Mouse (Mus musculus): ENCODE data around the gene Kcnmb2. TPM values are rescaled to one million over a fixed set of nuclear protein-coding genes. Genes with fewer than 3 reads are reported as not detected.

The Kcnmb2 gene
- polyA plus RNA-seq, 1 experiment: not detected

DNA sequence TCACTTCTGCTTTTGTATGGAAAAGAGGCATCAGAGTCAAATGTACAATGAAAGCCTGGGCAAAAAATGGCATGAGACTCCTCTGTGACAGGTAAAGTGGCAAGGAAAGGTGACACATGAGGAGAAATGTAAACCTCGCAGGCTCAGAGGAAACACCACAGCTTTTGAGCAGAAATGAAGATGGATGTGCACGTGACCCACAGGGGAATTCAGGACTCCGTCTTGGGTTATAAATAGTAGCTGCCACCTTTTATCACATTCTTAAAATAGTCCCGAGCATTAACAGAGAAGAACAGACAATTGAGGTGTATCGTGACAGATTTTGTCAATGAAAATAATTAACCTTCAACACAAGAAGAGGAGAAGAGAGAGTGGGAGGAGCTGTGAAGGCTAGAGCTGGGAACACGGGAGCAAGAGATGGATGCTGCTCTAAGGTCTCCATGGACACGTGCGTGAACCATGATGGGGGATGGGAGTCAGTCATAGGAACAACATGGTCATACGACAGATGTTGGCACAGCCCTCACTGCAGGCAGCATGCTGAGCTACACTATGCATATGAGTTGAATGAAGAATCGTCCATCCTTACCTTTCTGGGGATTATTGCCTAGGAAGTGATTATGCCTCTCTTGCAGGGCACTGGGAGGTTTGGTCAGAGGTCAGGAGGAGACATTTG, 127.2 kb downstream of the Kcnmb2 start:
- no peak overlapping the region for H3K27ac ChIP-seq (ENCODE audit: control insufficient read depth, insufficient read depth, low read depth, low read length, poor library complexity)
- whole genome bisulfite sequencing: 71% methylated on average over 10 of the region's 10 CpGs

DNA sequence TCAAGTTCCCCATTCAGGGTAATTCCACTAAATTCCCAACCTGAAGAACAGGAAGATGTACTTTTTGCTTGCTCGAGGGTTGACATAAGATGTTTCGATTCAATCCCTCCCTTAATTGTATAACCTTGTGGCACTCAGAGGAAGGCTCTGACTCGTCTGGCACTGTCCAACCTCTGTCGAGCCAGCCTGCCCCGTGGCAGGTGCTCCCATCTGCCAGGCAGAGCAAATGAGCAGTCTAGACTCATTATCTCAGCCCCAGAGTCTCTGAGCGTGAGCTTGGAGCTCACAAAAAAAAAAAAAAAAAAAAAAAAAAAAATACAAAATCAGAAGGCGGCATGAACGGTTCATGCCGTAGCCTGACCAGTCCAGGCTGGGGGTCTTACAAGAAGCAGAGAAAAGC, 130.1 kb downstream of the Kcnmb2 start:
- TF ChIP-seq POLR2A (IDR thresholded peaks at IDR 0.05; ENCODE audit: borderline replicate concordance, control insufficient read depth, low read depth, low read length) (no peak), CTCF (IDR thresholded peaks at IDR 0.05; ENCODE audit: control insufficient read depth, insufficient read depth, low read length) (no peak)
- Histone ChIP-seq H3K4me1 (ENCODE audit: control insufficient read depth, insufficient read depth, low read length) (no peaks in the 10 kb centered on the region), H3K27ac (ENCODE audit: control insufficient read depth, insufficient read depth, low read depth, low read length, poor library complexity) (no peak overlapping the region), H3K4me3 (replicated peaks; ENCODE audit: control insufficient read depth, low read depth, low read length) (no peak overlapping the region)
- 74% methylated on average over 9 of the region's 9 CpGs for WGBS

More for the DNA sequence above, 127.2 kb downstream of the Kcnmb2 start:
- no peak overlapping the region for H3K4me3 ChIP-seq (replicated peaks; ENCODE audit: control insufficient read depth, low read depth, low read length)
- H3K4me1 ChIP-seq (ENCODE audit: control insufficient read depth, insufficient read depth, low read length): no peaks in the 10 kb centered on the region
- TF ChIP-seq CTCF (IDR thresholded peaks at IDR 0.05; ENCODE audit: control insufficient read depth, insufficient read depth, low read length) (no peak), POLR2A (IDR thresholded peaks at IDR 0.05; ENCODE audit: borderline replicate concordance, control insufficient read depth, low read depth, low read length) (no peak)

DNA sequence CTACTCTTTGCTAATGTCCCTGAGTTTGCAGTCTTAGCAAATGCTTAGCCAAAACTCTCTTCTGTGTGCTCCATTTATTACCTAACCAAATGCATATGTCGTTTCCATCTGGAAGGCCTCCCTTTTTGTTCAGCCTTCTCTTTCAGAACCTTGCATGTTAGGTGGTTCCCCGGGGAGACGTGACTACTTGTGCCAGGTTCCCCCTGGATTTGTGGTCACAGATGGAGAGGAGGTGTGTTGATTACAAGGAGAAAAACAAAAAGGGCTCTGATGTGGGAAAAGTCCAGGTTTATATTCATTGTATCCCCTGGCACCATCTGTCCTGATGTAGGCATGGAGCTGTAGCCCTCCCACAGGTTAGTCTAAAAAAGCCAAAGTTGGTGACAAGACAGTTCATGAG, 141.5 kb downstream of the Kcnmb2 start:
- no peaks in the 10 kb centered on the region for H3K4me1 ChIP-seq (ENCODE audit: control insufficient read depth, insufficient read depth, low read length)
- 77% methylated on average over 3 of the region's 3 CpGs for WGBS
- H3K4me3 ChIP-seq (replicated peaks; ENCODE audit: control insufficient read depth, low read depth, low read length): no peak overlapping the region
- TF ChIP-seq POLR2A (IDR thresholded peaks at IDR 0.05; ENCODE audit: borderline replicate concordance, control insufficient read depth, low read depth, low read length): no peak
- no peak for TF ChIP-seq CTCF (IDR thresholded peaks at IDR 0.05; ENCODE audit: control insufficient read depth, insufficient read depth, low read length)
- no peak overlapping the region for H3K27ac ChIP-seq (ENCODE audit: control insufficient read depth, insufficient read depth, low read depth, low read length, poor library complexity)

DNA sequence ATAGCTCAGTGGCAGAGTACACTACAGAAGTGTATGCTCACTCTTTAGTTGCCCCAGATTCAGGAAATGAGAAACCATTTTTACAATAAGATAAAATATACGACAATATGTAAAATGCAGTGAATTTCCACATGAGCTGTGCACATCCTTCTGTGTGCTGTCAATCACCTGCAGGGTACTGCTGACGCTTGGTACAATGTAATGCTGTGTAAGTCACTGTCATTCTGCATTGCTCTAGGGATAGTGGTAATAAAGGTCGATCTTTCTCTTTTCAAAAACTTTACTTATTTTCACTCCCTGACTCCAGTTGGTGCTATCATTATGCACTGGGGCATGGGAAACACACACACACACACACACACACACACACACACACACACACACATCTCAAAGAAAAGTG, 146.5 kb downstream of the Kcnmb2 start:
- TF ChIP-seq POLR2A (IDR thresholded peaks at IDR 0.05; ENCODE audit: borderline replicate concordance, control insufficient read depth, low read depth, low read length) (no peak), CTCF (IDR thresholded peaks at IDR 0.05; ENCODE audit: control insufficient read depth, insufficient read depth, low read length) (no peak)
- Histone ChIP-seq H3K27ac (ENCODE audit: control insufficient read depth, insufficient read depth, low read depth, low read length, poor library complexity) (no peak overlapping the region), H3K4me1 (ENCODE audit: control insufficient read depth, insufficient read depth, low read length) (no peaks in the 10 kb centered on the region), H3K4me3 (replicated peaks; ENCODE audit: control insufficient read depth, low read depth, low read length) (no peak overlapping the region)
- 81% methylated on average over 3 of the region's 3 CpGs for WGBS

DNA sequence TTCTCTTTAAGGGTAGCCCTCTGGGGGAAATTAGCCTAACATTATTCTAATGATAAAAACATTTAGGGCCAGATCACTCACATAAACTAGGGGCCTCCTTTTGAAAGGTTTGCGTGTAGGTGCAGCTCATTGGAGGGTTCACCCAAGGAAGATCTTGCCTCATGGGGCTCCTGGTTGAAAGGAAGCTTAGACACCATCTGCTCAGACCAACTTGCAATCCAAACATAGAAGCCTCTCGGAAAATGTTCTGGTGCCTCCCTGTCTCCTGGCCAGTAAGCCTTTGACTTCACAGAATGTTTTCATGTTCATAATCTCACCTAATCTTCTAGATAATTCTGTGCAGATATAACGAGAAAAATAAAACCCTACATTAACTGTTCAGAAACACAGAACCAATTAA, 150.3 kb downstream of the Kcnmb2 start:
- H3K27ac ChIP-seq (ENCODE audit: control insufficient read depth, insufficient read depth, low read depth, low read length, poor library complexity): no peak overlapping the region
- WGBS: 77% methylated on average over 3 of the region's 3 CpGs
- no peak for TF ChIP-seq POLR2A (IDR thresholded peaks at IDR 0.05; ENCODE audit: borderline replicate concordance, control insufficient read depth, low read depth, low read length)
- no peaks in the 10 kb centered on the region for H3K4me1 ChIP-seq (ENCODE audit: control insufficient read depth, insufficient read depth, low read length)
- H3K4me3 ChIP-seq (replicated peaks; ENCODE audit: control insufficient read depth, low read depth, low read length): no peak overlapping the region

DNA sequence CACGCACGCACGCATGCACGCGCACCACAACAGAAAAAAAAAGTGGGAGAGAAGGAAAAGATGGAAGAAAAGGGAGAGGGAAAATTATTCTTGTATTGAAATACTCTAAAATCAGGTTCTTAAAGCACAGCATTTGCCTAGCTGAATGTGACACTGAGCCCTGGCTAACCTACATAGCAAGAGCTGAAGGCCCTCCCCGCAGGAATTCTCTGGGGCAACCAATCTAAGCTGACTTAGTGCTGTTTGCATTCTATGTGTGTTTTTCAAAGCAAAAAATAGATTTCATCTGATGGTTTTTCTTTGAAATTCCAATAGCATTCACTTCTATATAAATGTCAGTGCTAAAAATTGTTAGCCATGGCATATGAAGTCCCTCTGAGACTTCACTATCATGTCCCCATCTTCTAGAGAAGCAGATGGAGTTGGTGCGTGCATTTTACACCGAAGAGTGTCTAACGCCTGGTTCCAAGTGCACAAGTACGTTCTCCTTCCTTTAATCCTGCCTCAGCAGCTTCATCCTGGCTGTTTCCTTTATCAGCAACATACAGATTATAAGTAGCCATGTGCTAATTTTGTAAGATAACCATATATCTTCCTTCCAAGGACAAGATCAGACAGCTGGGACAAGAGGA, 151.4 kb downstream of the Kcnmb2 start:
- H3K27ac ChIP-seq (ENCODE audit: control insufficient read depth, insufficient read depth, low read depth, low read length, poor library complexity): no peak overlapping the region
- WGBS: 88% methylated on average over 10 of the region's 10 CpGs
- no peaks in the 10 kb centered on the region for H3K4me1 ChIP-seq (ENCODE audit: control insufficient read depth, insufficient read depth, low read length)
- TF ChIP-seq CTCF (IDR thresholded peaks at IDR 0.05; ENCODE audit: control insufficient read depth, insufficient read depth, low read length): no peak
- TF ChIP-seq POLR2A (IDR thresholded peaks at IDR 0.05; ENCODE audit: borderline replicate concordance, control insufficient read depth, low read depth, low read length): no peak
- H3K4me3 ChIP-seq (replicated peaks; ENCODE audit: control insufficient read depth, low read depth, low read length): no peak overlapping the region

DNA sequence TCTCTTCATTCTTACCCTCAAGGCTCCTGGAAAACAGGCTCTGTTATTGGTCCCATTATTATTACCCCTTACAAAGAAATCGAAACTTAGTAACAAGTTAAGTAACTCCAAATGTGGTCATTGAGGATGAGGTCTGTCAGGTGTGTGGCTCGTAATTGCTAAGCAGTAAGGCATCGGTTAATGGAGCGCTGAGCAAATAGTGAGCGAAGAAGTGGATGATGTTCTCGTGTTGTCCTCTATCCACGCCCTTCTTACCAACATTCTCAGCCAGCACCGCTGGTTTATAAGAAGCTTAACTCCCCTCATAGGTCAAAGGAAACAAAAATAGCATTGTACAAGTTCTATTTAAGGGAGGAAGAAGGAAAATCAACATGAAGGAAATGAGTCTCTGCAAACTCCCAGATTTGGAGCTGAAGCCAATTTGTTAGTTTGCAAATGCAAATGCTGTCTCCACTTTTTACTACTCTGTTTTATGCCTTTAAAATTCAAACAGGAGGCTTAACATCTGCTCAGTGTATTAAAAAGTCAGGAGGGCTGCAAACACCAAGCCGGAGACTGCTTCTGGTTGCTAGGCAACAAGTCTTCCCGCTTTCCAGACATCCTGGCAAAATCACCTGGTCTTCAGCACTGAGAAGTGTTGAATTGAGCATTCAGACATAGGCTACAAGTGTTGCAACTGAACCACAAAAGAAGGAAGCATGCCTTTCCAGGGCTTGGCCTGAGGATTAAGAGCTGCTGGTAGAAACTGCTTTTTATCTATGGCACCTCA, 157.8 kb downstream of the Kcnmb2 start:
- 80% methylated on average over 10 of the region's 10 CpGs for WGBS
- Histone ChIP-seq H3K4me1 (ENCODE audit: control insufficient read depth, insufficient read depth, low read length) (no peaks in the 10 kb centered on the region), H3K27ac (ENCODE audit: control insufficient read depth, insufficient read depth, low read depth, low read length, poor library complexity) (no peak overlapping the region), H3K4me3 (replicated peaks; ENCODE audit: control insufficient read depth, low read depth, low read length) (no peak overlapping the region)
- TF ChIP-seq POLR2A (IDR thresholded peaks at IDR 0.05; ENCODE audit: borderline replicate concordance, control insufficient read depth, low read depth, low read length) (no peak), CTCF (IDR thresholded peaks at IDR 0.05; ENCODE audit: control insufficient read depth, insufficient read depth, low read length) (no peak)

DNA sequence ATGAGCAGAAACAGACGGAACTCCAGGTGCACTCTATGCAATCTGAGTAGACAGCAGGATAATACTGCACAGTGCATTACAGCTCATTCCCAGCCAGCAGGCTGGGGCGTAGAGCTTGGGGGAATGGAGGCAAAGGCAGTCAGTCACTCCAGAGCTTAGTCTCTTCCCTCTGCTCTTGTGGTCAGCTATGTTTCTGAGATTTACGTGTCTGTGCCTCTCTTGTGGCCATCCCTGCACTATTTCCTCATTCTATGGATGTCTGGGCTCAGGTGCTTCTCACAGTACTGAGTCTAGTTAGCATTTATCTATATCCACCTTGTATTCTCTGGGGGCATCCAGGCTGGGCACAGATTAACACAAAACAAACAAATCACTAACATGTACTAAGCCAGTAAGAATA, 160.4 kb downstream of the Kcnmb2 start:
- H3K4me3 ChIP-seq (replicated peaks; ENCODE audit: control insufficient read depth, low read depth, low read length): no peak overlapping the region
- TF ChIP-seq POLR2A (IDR thresholded peaks at IDR 0.05; ENCODE audit: borderline replicate concordance, control insufficient read depth, low read depth, low read length) (no peak), CTCF (IDR thresholded peaks at IDR 0.05; ENCODE audit: control insufficient read depth, insufficient read depth, low read length) (no peak)
- no peak overlapping the region for H3K27ac ChIP-seq (ENCODE audit: control insufficient read depth, insufficient read depth, low read depth, low read length, poor library complexity)
- H3K4me1 ChIP-seq (ENCODE audit: control insufficient read depth, insufficient read depth, low read length): no peaks in the 10 kb centered on the region
- 46% methylated on average over 3 of the region's 3 CpGs for WGBS
